Mouse (Mus musculus): ENCODE data around the gene Mrtfb. TPM values are rescaled to one million over a fixed set of nuclear protein-coding genes. Genes with fewer than 3 reads are reported as not detected.
A peak's percentile ranks its signal among the peaks of the same experiment; 100 is the strongest.
"Not testable (repeated sequence)": the region's sequence is repeated elsewhere in the genome, so short reads cannot be mapped to it uniquely, and the experiment has no call there.

Gene Mrtfb
- polyA plus RNA-seq, 1 experiment = 67.5 TPM

GRCm38 (mm10) chr16:13267350-13267904 lies 11.1 kb downstream of the Mrtfb start:
- Histone ChIP-seq H3K27ac (ENCODE audit: insufficient read depth, low read length) (no peak overlapping the region), H3K4me1 (ENCODE audit: control insufficient read depth, insufficient read depth, low read length) (peaks cover 9% of the 10 kb centered on the region), H3K4me3 (ENCODE audit: insufficient read depth, low read length) (no peak overlapping the region)
- TF ChIP-seq CTCF (IDR thresholded peaks at IDR 0.05; ENCODE audit: extremely low read depth, insufficient read depth, low read length) = no peak
- TF ChIP-seq POLR2A (IDR thresholded peaks at IDR 0.05; ENCODE audit: extremely low read depth, insufficient read depth, low read length) = no peak

- TF ChIP-seq POLR2A (IDR thresholded peaks at IDR 0.05; ENCODE audit: extremely low read depth, insufficient read depth, low read length) = no peak
- no peak for TF ChIP-seq CTCF (IDR thresholded peaks at IDR 0.05; ENCODE audit: extremely low read depth, insufficient read depth, low read length)
- Histone ChIP-seq H3K4me1 (ENCODE audit: control insufficient read depth, insufficient read depth, low read length) (peaks cover 9% of the 10 kb centered on the region), H3K27ac (ENCODE audit: insufficient read depth, low read length) (no peak overlapping the region), H3K4me3 (ENCODE audit: insufficient read depth, low read length) (no peak overlapping the region)
Measured at GRCm38 (mm10) chr16:13269426-13269825, 13.1 kb downstream of the Mrtfb start.

GRCm38 (mm10) chr16:13276258-13276657 lies 20.0 kb downstream of the Mrtfb start:
- no peak overlapping the region for H3K27ac ChIP-seq (ENCODE audit: insufficient read depth, low read length)
- no peaks in the 10 kb centered on the region; the same call in 1 of the 2 replicates for H3K4me1 ChIP-seq (ENCODE audit: control insufficient read depth, insufficient read depth, low read length)
- no peak for TF ChIP-seq POLR2A (IDR thresholded peaks at IDR 0.05; ENCODE audit: extremely low read depth, insufficient read depth, low read length)
- TF ChIP-seq CTCF (IDR thresholded peaks at IDR 0.05; ENCODE audit: extremely low read depth, insufficient read depth, low read length) = no peak
- no peak overlapping the region for H3K4me3 ChIP-seq (ENCODE audit: insufficient read depth, low read length)

GRCm38 (mm10) chr16:13276709-13277399 lies 20.6 kb downstream of the Mrtfb start:
- Histone ChIP-seq H3K4me3 (ENCODE audit: insufficient read depth, low read length) (no peak overlapping the region), H3K27ac (ENCODE audit: insufficient read depth, low read length) (no peak overlapping the region), H3K4me1 (ENCODE audit: control insufficient read depth, insufficient read depth, low read length) (no peaks in the 10 kb centered on the region; the same call in 1 of the 2 replicates)
- TF ChIP-seq CTCF (IDR thresholded peaks at IDR 0.05; ENCODE audit: extremely low read depth, insufficient read depth, low read length) (no peak), POLR2A (IDR thresholded peaks at IDR 0.05; ENCODE audit: extremely low read depth, insufficient read depth, low read length) (no peak)

GRCm38 (mm10) chr16:13286425-13286824 lies 30.1 kb downstream of the Mrtfb start:
- H3K27ac ChIP-seq (ENCODE audit: insufficient read depth, low read length); H3K4me3 ChIP-seq (ENCODE audit: insufficient read depth, low read length); H3K4me1 ChIP-seq (ENCODE audit: control insufficient read depth, insufficient read depth, low read length): not testable (repeated sequence)

GRCm38 (mm10) chr16:13297860-13298259 lies 41.6 kb downstream of the Mrtfb start:
- H3K4me3 ChIP-seq (ENCODE audit: insufficient read depth, low read length) = no peak overlapping the region
- TF ChIP-seq POLR2A (IDR thresholded peaks at IDR 0.05; ENCODE audit: extremely low read depth, insufficient read depth, low read length) (no peak), CTCF (IDR thresholded peaks at IDR 0.05; ENCODE audit: extremely low read depth, insufficient read depth, low read length) (no peak)
- H3K4me1 ChIP-seq (ENCODE audit: control insufficient read depth, insufficient read depth, low read length) = peaks cover 14% of the 10 kb centered on the region
- H3K27ac ChIP-seq (ENCODE audit: insufficient read depth, low read length) = no peak overlapping the region

- Histone ChIP-seq H3K4me1 (ENCODE audit: control insufficient read depth, insufficient read depth, low read length) (peaks cover 11% of the 10 kb centered on the region), H3K4me3 (ENCODE audit: insufficient read depth, low read length) (no peak overlapping the region), H3K27ac (ENCODE audit: insufficient read depth, low read length) (no peak overlapping the region)
- TF ChIP-seq CTCF (IDR thresholded peaks at IDR 0.05; ENCODE audit: extremely low read depth, insufficient read depth, low read length) = no peak
- TF ChIP-seq POLR2A (IDR thresholded peaks at IDR 0.05; ENCODE audit: extremely low read depth, insufficient read depth, low read length) = no peak
Measured at GRCm38 (mm10) chr16:13298991-13299390, 42.7 kb downstream of the Mrtfb start.

- H3K4me1 ChIP-seq (ENCODE audit: control insufficient read depth, insufficient read depth, low read length) = peaks cover 15% of the 10 kb centered on the region
- H3K4me3 ChIP-seq (ENCODE audit: insufficient read depth, low read length) = no peak overlapping the region
- H3K27ac ChIP-seq (ENCODE audit: insufficient read depth, low read length) = peak overlapping the region; percentile 84
- TF ChIP-seq POLR2A (IDR thresholded peaks at IDR 0.05; ENCODE audit: extremely low read depth, insufficient read depth, low read length) (no peak), CTCF (IDR thresholded peaks at IDR 0.05; ENCODE audit: extremely low read depth, insufficient read depth, low read length) (no peak)
Measured at GRCm38 (mm10) chr16:13306065-13306695, 49.9 kb downstream of the Mrtfb start.

GRCm38 (mm10) chr16:13310096-13310683 lies 53.9 kb downstream of the Mrtfb start:
- TF ChIP-seq CTCF (IDR thresholded peaks at IDR 0.05; ENCODE audit: extremely low read depth, insufficient read depth, low read length) (no peak), POLR2A (IDR thresholded peaks at IDR 0.05; ENCODE audit: extremely low read depth, insufficient read depth, low read length) (no peak)
- no peak overlapping the region for H3K27ac ChIP-seq (ENCODE audit: insufficient read depth, low read length)
- H3K4me3 ChIP-seq (ENCODE audit: insufficient read depth, low read length) = no peak overlapping the region
- peaks cover 15% of the 10 kb centered on the region for H3K4me1 ChIP-seq (ENCODE audit: control insufficient read depth, insufficient read depth, low read length)

All from cortical plate, adult 2 months (tissue).